Mouse (Mus musculus) embryonic facial prominence, embryonic 13.5 days (tissue): Measurements from ENCODE around the gene Rsl1d1. TPM values are rescaled to one million over a fixed set of nuclear protein-coding genes. Genes with fewer than 3 reads are reported as not detected.
"Not testable (repeated sequence)": the region's sequence is repeated elsewhere in the genome, so short reads cannot be mapped to it uniquely, and the experiment has no call there.

Experiments
- ATAC-seq: fragments of 200-750 bp; cut with Nextera tagmentation; 2 replicates; pipeline ENCODE4 v1.8.0; 2017; ENCODE audit warnings: low read depth; ENCODE audit not compliant: insufficient number of reproducible peaks, insufficient read depth, low FRiP score, low TSS enrichment
- H3K27ac ChIP-seq: fragments of 300-500 bp; sonication (generic); 2 replicates; pipeline ENCODE4 v1.5.1; 2015; ENCODE audit warnings: moderate library complexity, mild to moderate bottlenecking, inconsistent platforms
- H3K27me3 ChIP-seq: fragments of 300-500 bp; sonication (generic); 2 replicates; pipeline ENCODE4 v1.6.1; 2015; ENCODE audit warnings: mild to moderate bottlenecking, inconsistent platforms
- H3K36me3 ChIP-seq: fragments of 300-500 bp; sonication (generic); 2 replicates; pipeline ENCODE4 v1.6.1; 2015; ENCODE audit warnings: mild to moderate bottlenecking, inconsistent platforms
- H3K4me1 ChIP-seq: fragments of 300-500 bp; sonication (generic); 2 replicates; pipeline ENCODE4 v1.6.1; 2015; ENCODE audit warnings: inconsistent platforms
- H3K4me2 ChIP-seq: fragments of 300-500 bp; sonication (generic); 2 replicates; pipeline ENCODE4 v1.6.1; 2015; ENCODE audit warnings: moderate library complexity, mild to moderate bottlenecking, inconsistent platforms
- H3K4me3 ChIP-seq: fragments of 300-500 bp; sonication (generic); 2 replicates; pipeline ENCODE4 v1.5.1; 2015; ENCODE audit warnings: mild to moderate bottlenecking, inconsistent platforms
- H3K9ac ChIP-seq: fragments of 300-500 bp; sonication (generic); 2 replicates; pipeline ENCODE4 v1.6.1; 2015; ENCODE audit warnings: mild to moderate bottlenecking, inconsistent platforms
- H3K9me3 ChIP-seq: fragments of 300-500 bp; sonication (generic); 2 replicates; pipeline ENCODE4 v1.6.1; 2016; ENCODE audit warnings: inconsistent platforms
- WGBS: fragments of 180-500 bp; shearing (Covaris S2); methylation state at CpG from one replicate; pipeline ENCODE4 v1.1.7; 2015; ENCODE audit warnings: mixed read lengths; 5-methylcytosine and 5-hydroxymethylcytosine counted together
- microRNA-seq: library from miRNA; unstranded; fragments of <30 nt; microRNA quantifications from one replicate; pipeline ENCODE4, GENCODE M21; 2016
- polyA plus RNA-seq: library from polyadenylated mRNA; unstranded; fragments of >200 nt; fragmentation: Nextera tagmentation; extraction: Ambion mirVana; gene quantifications from 2 replicates; pipeline ENCODE4 v1.2.1, GENCODE M21; 2015

The Rsl1d1 gene
- polyA plus RNA-seq, 1 experiment from 2014 or later: 199 TPM

- Histone ChIP-seq H3K9me3 (no peaks in the 10 kb centered on the region), H3K36me3 (peaks cover 73% of the 10 kb centered on the region), H3K4me1 (no peaks in the 10 kb centered on the region), H3K27ac (no peak overlapping the region), H3K9ac (no peak overlapping the region), H3K4me3 (no peak overlapping the region), H3K27me3 (no peaks in the 10 kb centered on the region), H3K4me2 (no peak overlapping the region)
- no peak for ATAC-seq
Measured at GRCm38 (mm10) chr16:11154500-11154899, 48.6 kb downstream of the Rsl1d1 start.

DNA sequence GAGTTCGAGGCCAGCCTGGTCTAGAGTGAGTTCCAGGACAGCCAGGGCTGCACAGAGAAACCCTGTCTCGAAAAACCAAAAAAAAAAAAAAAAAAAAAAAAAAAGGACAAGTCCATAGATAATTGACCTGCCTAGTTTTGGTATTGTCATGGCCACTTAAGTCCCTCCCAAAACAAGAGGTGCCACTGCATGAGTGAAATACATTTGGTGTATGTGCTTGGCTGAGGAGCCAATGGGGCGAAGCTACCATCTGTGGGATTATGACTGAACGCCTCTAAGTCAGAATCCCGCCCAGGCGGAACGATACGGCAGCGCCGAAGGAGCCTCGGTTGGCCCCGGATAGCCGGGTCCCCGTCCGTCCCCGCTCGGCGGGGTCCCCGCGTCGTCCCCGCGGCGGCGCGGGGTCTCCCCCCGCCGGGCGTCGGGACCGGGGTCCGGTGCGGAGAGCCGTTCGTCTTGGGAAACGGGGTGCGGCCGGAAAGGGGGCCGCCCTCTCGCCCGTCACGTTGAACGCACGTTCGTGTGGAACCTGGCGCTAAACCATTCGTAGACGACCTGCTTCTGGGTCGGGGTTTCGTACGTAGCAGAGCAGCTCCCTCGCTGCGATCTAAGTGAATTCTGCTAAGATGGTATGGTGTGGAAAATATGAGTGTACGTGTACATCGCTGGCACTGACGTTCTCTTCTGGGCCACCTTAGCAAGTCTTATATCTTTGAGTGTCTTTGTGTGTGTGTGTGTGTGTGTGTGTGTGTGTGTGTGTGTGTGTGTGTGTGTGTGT lies 59.2 kb downstream of the Rsl1d1 start:
- H3K27me3 ChIP-seq, H3K4me1 ChIP-seq, H3K4me2 ChIP-seq, H3K27ac ChIP-seq, H3K4me3 ChIP-seq, H3K9ac ChIP-seq, H3K9me3 ChIP-seq, ATAC-seq: not testable (repeated sequence)
- 16% methylated on average over 56 of the region's 56 CpGs for WGBS
- H3K36me3 ChIP-seq: peaks cover 56% of the 10 kb centered on the region

Small RNA genes lying within 50 kb of the gene (microRNA-seq; reads per million reads assigned to microRNA genes)
- 50.3 reads per million, percentile 44 among the genes with 10 or more reads in this experiment for gene Gm23935

Other genes starting within 250 kb of the Rsl1d1 start
- 50.7 and 51.1 TPM in 2 replicates for gene Snn, start 142.4 kb downstream of the Rsl1d1 start, polyA plus RNA-seq
- gene Litaf, start 137.2 kb downstream of the Rsl1d1 start, polyA plus RNA-seq: 111 and 120 TPM in 2 replicates
- gene Txndc11, start 68.7 kb downstream of the Rsl1d1 start, polyA plus RNA-seq: 36.3 and 38.6 TPM in 2 replicates
- gene Zc3h7a, start 26.9 kb downstream of the Rsl1d1 start, polyA plus RNA-seq: 98.5 and 119 TPM in 2 replicates
- 75.4 and 80.1 TPM in 2 replicates for gene Gspt1, start 51.0 kb upstream of the Rsl1d1 start, polyA plus RNA-seq
- gene Tnfrsf17, start 110.5 kb upstream of the Rsl1d1 start, polyA plus RNA-seq: 0.35 TPM in 1 of 2 replicates, not detected in the other
- gene Snx29, start 119.6 kb upstream of the Rsl1d1 start, polyA plus RNA-seq: 18.1 and 19.2 TPM in 2 replicates